Mouse (Mus musculus): ENCODE results near the gene Nudt1. TPM values are rescaled to one million over a fixed set of nuclear protein-coding genes. Genes with fewer than 3 reads are reported as not detected.

The Nudt1 gene
- polyA plus RNA-seq, 1 experiment from 2014 or later, result 19.2 TPM

DNA sequence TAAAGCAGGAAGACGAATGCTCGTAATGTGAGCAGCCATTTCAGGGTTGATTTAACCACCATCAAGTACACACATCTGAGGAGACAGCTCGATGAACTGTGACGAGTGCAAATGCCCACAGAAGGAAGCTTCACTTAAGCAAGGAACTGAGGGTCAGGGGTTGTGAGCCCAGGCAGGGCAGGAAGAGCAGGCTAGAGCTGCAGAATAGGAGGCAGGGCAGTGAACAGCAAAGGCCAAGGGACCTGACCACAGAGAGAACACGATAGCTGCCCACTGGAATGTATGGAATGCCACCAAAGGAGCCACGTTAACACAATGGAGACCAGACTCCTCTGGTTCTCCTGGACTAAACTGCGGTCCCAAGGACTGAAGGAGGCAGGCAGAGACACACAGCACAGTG, 62.1 kb downstream of the Nudt1 start:
- H3K4me3 ChIP-seq (ENCODE audit: low read depth, low read length), result no peak overlapping the region
- no peak overlapping the region for H3K4me2 ChIP-seq (ENCODE audit: low read length)
- peaks cover 15% of the 10 kb centered on the region for H3K4me1 ChIP-seq (ENCODE audit: control insufficient read depth, insufficient read depth, low read length)
- no peaks in the 10 kb centered on the region for H3K36me3 ChIP-seq (ENCODE audit: control insufficient read depth, insufficient read depth, low read length)
- WGBS, result 23% methylated on average over 7 of the region's 7 CpGs
- H3K27ac ChIP-seq (ENCODE audit: low read length), result no peak overlapping the region
- H3K9ac ChIP-seq (ENCODE audit: low read depth, low read length), result no peak overlapping the region
- no peaks in the 10 kb centered on the region for H3K27me3 ChIP-seq (ENCODE audit: control insufficient read depth, insufficient read depth, low read depth, low read length)
- H3K9me3 ChIP-seq (replicated peaks; ENCODE audit: control insufficient read depth, low read length, poor library complexity, severe bottlenecking), result no peaks in the 10 kb centered on the region
- no peak for ATAC-seq

DNA sequence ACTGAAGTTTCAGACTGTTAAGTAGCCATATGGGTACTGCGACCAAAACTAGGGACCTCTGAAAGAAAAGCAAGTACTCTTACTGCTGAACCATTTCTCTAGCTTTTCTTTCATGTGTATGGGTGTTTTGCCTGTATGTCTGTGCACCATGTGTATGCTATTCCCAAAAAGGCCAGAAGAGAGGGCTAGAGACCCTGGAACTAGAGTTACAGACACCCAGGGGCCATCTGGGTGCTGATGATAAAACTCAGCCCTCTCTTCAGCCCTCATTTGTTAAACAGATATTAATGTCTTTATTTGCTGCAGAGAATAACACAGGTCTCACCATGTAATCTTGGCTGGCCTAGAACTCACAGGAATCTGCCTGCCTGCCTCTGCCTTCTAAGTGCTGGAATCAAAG, 63.0 kb downstream of the Nudt1 start:
- no peaks in the 10 kb centered on the region for H3K27me3 ChIP-seq (ENCODE audit: control insufficient read depth, insufficient read depth, low read depth, low read length)
- H3K4me1 ChIP-seq (ENCODE audit: control insufficient read depth, insufficient read depth, low read length), result peaks cover 15% of the 10 kb centered on the region
- no peak overlapping the region for H3K27ac ChIP-seq (ENCODE audit: low read length)
- ATAC-seq, result no peak
- no peak overlapping the region for H3K4me2 ChIP-seq (ENCODE audit: low read length)
- 95% methylated on average over 1 of the region's 1 CpGs for WGBS
- no peaks in the 10 kb centered on the region for H3K36me3 ChIP-seq (ENCODE audit: control insufficient read depth, insufficient read depth, low read length)
- H3K4me3 ChIP-seq (ENCODE audit: low read depth, low read length), result no peak overlapping the region
- H3K9me3 ChIP-seq (replicated peaks; ENCODE audit: control insufficient read depth, low read length, poor library complexity, severe bottlenecking), result no peaks in the 10 kb centered on the region
- H3K9ac ChIP-seq (ENCODE audit: low read depth, low read length), result no peak overlapping the region

- H3K27me3 ChIP-seq (ENCODE audit: control insufficient read depth, insufficient read depth, low read depth, low read length), result no peaks in the 10 kb centered on the region
- no peaks in the 10 kb centered on the region for H3K9me3 ChIP-seq (replicated peaks; ENCODE audit: control insufficient read depth, low read length, poor library complexity, severe bottlenecking)
- H3K4me2 ChIP-seq (ENCODE audit: low read length), result peak overlapping the region; percentile 73
- no peak overlapping the region for H3K9ac ChIP-seq (ENCODE audit: low read depth, low read length)
- ATAC-seq, result no peak
- no peak overlapping the region for H3K27ac ChIP-seq (ENCODE audit: low read length)
- 88% methylated on average over 7 of the region's 7 CpGs for WGBS
- H3K4me3 ChIP-seq (ENCODE audit: low read depth, low read length), result no peak overlapping the region
- peaks cover 15% of the 10 kb centered on the region for H3K4me1 ChIP-seq (ENCODE audit: control insufficient read depth, insufficient read depth, low read length)
- no peaks in the 10 kb centered on the region for H3K36me3 ChIP-seq (ENCODE audit: control insufficient read depth, insufficient read depth, low read length)
Measured at GRCm38 (mm10) chr5:140387236-140387635, 65.8 kb downstream of the Nudt1 start.

Other genes with a start within 250 kb of the Nudt1 start
- gene Mad1l1, start 104 bp upstream of the Nudt1 start, polyA plus RNA-seq (2015; fragmentation: Nextera tagmentation; extraction: Ambion mirVana), result 31.2 and 32.0 TPM in 2 replicates
- gene Mrm2, start 10.2 kb downstream of the Nudt1 start, polyA plus RNA-seq (2015; fragmentation: Nextera tagmentation; extraction: Ambion mirVana), result 20.0 and 21.3 TPM in 2 replicates
- gene Snx8, start 67.6 kb downstream of the Nudt1 start, polyA plus RNA-seq (2015; fragmentation: Nextera tagmentation; extraction: Ambion mirVana), result 44.7 and 46.4 TPM in 2 replicates
- gene Eif3b, start 97.7 kb downstream of the Nudt1 start, polyA plus RNA-seq (2015; fragmentation: Nextera tagmentation; extraction: Ambion mirVana), result 60.2 and 61.1 TPM in 2 replicates
- gene Gm4869, start 124.0 kb downstream of the Nudt1 start, polyA plus RNA-seq (2015; fragmentation: Nextera tagmentation; extraction: Ambion mirVana), result not detected in 2 replicates
- 25.5 and 30.6 TPM in 2 replicates for gene Chst12, start 183.9 kb downstream of the Nudt1 start, polyA plus RNA-seq (2015; fragmentation: Nextera tagmentation; extraction: Ambion mirVana)
- 0.43 TPM in 1 of 2 replicates, not detected in the other for gene Grifin, start 243.4 kb downstream of the Nudt1 start, polyA plus RNA-seq (2015; fragmentation: Nextera tagmentation; extraction: Ambion mirVana)